Mouse (Mus musculus) midbrain, embryonic 16.5 days (tissue): ENCODE data around the gene Esr2. TPM values are rescaled to one million over a fixed set of nuclear protein-coding genes. Genes with fewer than 3 reads are reported as not detected.

Experiments
- ATAC-seq: fragments of 200-750 bp; cut with Nextera tagmentation; 2 replicates; pipeline ENCODE4 v1.8.0; 2017; ENCODE audit warnings: moderate TSS enrichment
- H3K27ac ChIP-seq: fragments of 300-500 bp; sonication (generic); 2 replicates; pipeline ENCODE4 v1.5.1; 2014; ENCODE audit warnings: mild to moderate bottlenecking, low read length, mixed read lengths
- H3K27me3 ChIP-seq: fragments of 300-500 bp; sonication (generic); 2 replicates; pipeline ENCODE4 v1.6.1; 2014; ENCODE audit warnings: low read depth, low read length, mixed read lengths; ENCODE audit not compliant: control insufficient read depth, insufficient read depth
- H3K36me3 ChIP-seq: fragments of 300-500 bp; sonication (generic); 2 replicates; pipeline ENCODE4 v1.6.1; 2014; ENCODE audit warnings: mild to moderate bottlenecking, low read length, moderate library complexity, mixed read lengths; ENCODE audit not compliant: control insufficient read depth, insufficient read depth
- H3K4me1 ChIP-seq: fragments of 300-500 bp; sonication (generic); 2 replicates; pipeline ENCODE4 v1.6.1; 2014; ENCODE audit warnings: mild to moderate bottlenecking, low read length, mixed read lengths; ENCODE audit not compliant: control insufficient read depth, insufficient read depth
- H3K4me2 ChIP-seq: fragments of 300-500 bp; sonication (generic); 2 replicates; pipeline ENCODE4 v1.6.1; 2014; ENCODE audit warnings: mild to moderate bottlenecking, low read length, mixed read lengths
- H3K4me3 ChIP-seq: fragments of 300-500 bp; sonication (generic); 2 replicates; pipeline ENCODE4 v1.5.1; 2014; ENCODE audit warnings: low read depth, mild to moderate bottlenecking, low read length, moderate library complexity, mixed read lengths
- H3K9ac ChIP-seq: fragments of 300-500 bp; sonication (generic); 2 replicates; pipeline ENCODE4 v1.6.1; 2014; ENCODE audit warnings: low read depth, low read length, mixed read lengths
- H3K9me3 ChIP-seq: fragments of 300-500 bp; sonication (generic); replicated peaks from 2 replicates; pipeline ENCODE4 v1.6.1; 2014; ENCODE audit warnings: mild to moderate bottlenecking, low read length, mixed read lengths; ENCODE audit not compliant: control insufficient read depth, poor library complexity, severe bottlenecking
- WGBS: fragments of 180-500 bp; shearing (Covaris S2); extraction: QIAGEN DNeasy Blood & Tissue Kit; methylation state at CpG from one replicate; pipeline ENCODE4 v1.1.7; 2014; 5-methylcytosine and 5-hydroxymethylcytosine counted together
- polyA plus RNA-seq: library from polyadenylated mRNA; unstranded; fragments of >200 nt; fragmentation: Nextera tagmentation; extraction: Ambion mirVana; gene quantifications from 2 replicates; pipeline ENCODE4 v1.2.1, GENCODE M21; 2015

Esr2 gene
- polyA plus RNA-seq, 1 experiment from 2014 or later, result 0.44 TPM

- Histone ChIP-seq H3K9ac (peak overlapping the region; percentile 53), H3K4me2 (peak overlapping the region; percentile 86), H3K9me3 (no peaks in the 10 kb centered on the region), H3K27me3 (no peaks in the 10 kb centered on the region), H3K27ac (no peak overlapping the region), H3K4me3 (peak overlapping the region; percentile 36), H3K36me3 (no peaks in the 10 kb centered on the region), H3K4me1 (peaks cover 7% of the 10 kb centered on the region)
- peak; percentile 85 for ATAC-seq
- under 1% methylated on average over 22 of the region's 22 CpGs for WGBS
Measured at GRCm38 (mm10) chr12:76195912-76196708, 19.1 kb upstream of the Esr2 start.

GRCm38 (mm10) chr12:76194526-76194925 is 17.5 kb upstream of the Esr2 start:
- WGBS, result 75% methylated on average over 3 of the region's 3 CpGs
- Histone ChIP-seq H3K9me3 (no peaks in the 10 kb centered on the region), H3K4me1 (peaks cover 7% of the 10 kb centered on the region), H3K4me3 (no peak overlapping the region), H3K4me2 (no peak overlapping the region), H3K9ac (no peak overlapping the region), H3K27me3 (no peaks in the 10 kb centered on the region), H3K36me3 (no peaks in the 10 kb centered on the region), H3K27ac (no peak overlapping the region)
- no peak for ATAC-seq

- no peaks in the 10 kb centered on the region for H3K36me3 ChIP-seq
- no peaks in the 10 kb centered on the region for H3K27me3 ChIP-seq
- H3K9ac ChIP-seq, result no peak overlapping the region
- H3K9me3 ChIP-seq, result no peaks in the 10 kb centered on the region
- peak; percentile 45; the same call in 1 of the 2 replicates for ATAC-seq
- H3K4me3 ChIP-seq, result no peak overlapping the region
- peaks cover 2% of the 10 kb centered on the region; the same call in 1 of the 2 replicates for H3K4me1 ChIP-seq
- 48% methylated on average over 11 of the region's 11 CpGs for WGBS
- no peak overlapping the region for H3K4me2 ChIP-seq
- no peak overlapping the region for H3K27ac ChIP-seq
Measured at GRCm38 (mm10) chr12:76190940-76191339, 13.9 kb upstream of the Esr2 start.

GRCm38 (mm10) chr12:76187849-76188248 is 10.8 kb upstream of the Esr2 start:
- Histone ChIP-seq H3K36me3 (no peaks in the 10 kb centered on the region), H3K4me2 (no peak overlapping the region), H3K9me3 (no peaks in the 10 kb centered on the region), H3K27me3 (no peaks in the 10 kb centered on the region), H3K4me1 (no peaks in the 10 kb centered on the region), H3K27ac (no peak overlapping the region), H3K4me3 (no peak overlapping the region), H3K9ac (no peak overlapping the region)
- 37% methylated on average over 8 of the region's 8 CpGs for WGBS
- no peak; the same call in 1 of the 2 replicates for ATAC-seq

- no peak for ATAC-seq
- H3K9ac ChIP-seq, result no peak overlapping the region
- no peaks in the 10 kb centered on the region for H3K36me3 ChIP-seq
- no peaks in the 10 kb centered on the region for H3K9me3 ChIP-seq
- H3K4me2 ChIP-seq, result no peak overlapping the region
- H3K4me1 ChIP-seq, result no peaks in the 10 kb centered on the region
- H3K27ac ChIP-seq, result no peak overlapping the region
- WGBS, result 98% methylated on average over 1 of the region's 1 CpGs
- H3K4me3 ChIP-seq, result no peak overlapping the region
- no peaks in the 10 kb centered on the region for H3K27me3 ChIP-seq
Measured at GRCm38 (mm10) chr12:76186473-76186872, 9.4 kb upstream of the Esr2 start.

- Histone ChIP-seq H3K4me3 (no peak overlapping the region), H3K4me1 (no peaks in the 10 kb centered on the region), H3K9ac (no peak overlapping the region), H3K4me2 (no peak overlapping the region), H3K27me3 (no peaks in the 10 kb centered on the region), H3K36me3 (no peaks in the 10 kb centered on the region), H3K27ac (no peak overlapping the region), H3K9me3 (no peaks in the 10 kb centered on the region)
- ATAC-seq, result no peak
- WGBS, result 79% methylated on average over 10 of the region's 10 CpGs
Measured at GRCm38 (mm10) chr12:76185167-76185816, 8.2 kb upstream of the Esr2 start.

- no peak overlapping the region for H3K4me3 ChIP-seq
- 87% methylated on average over 6 of the region's 6 CpGs for WGBS
- H3K4me1 ChIP-seq, result no peaks in the 10 kb centered on the region
- no peak overlapping the region for H3K4me2 ChIP-seq
- H3K9me3 ChIP-seq, result no peaks in the 10 kb centered on the region
- ATAC-seq, result no peak
- no peaks in the 10 kb centered on the region for H3K36me3 ChIP-seq
- no peaks in the 10 kb centered on the region for H3K27me3 ChIP-seq
- no peak overlapping the region for H3K27ac ChIP-seq
- H3K9ac ChIP-seq, result no peak overlapping the region
Measured at GRCm38 (mm10) chr12:76184271-76184670, 7.2 kb upstream of the Esr2 start.

- no peak overlapping the region for H3K9ac ChIP-seq
- H3K4me3 ChIP-seq, result no peak overlapping the region
- no peak overlapping the region for H3K27ac ChIP-seq
- H3K9me3 ChIP-seq, result no peaks in the 10 kb centered on the region
- H3K36me3 ChIP-seq, result no peaks in the 10 kb centered on the region
- H3K27me3 ChIP-seq, result no peaks in the 10 kb centered on the region
- WGBS, result 91% methylated on average over 6 of the region's 6 CpGs
- H3K4me2 ChIP-seq, result no peak overlapping the region
- H3K4me1 ChIP-seq, result no peaks in the 10 kb centered on the region
- no peak for ATAC-seq
Measured at GRCm38 (mm10) chr12:76182831-76183230, 5.8 kb upstream of the Esr2 start.

GRCm38 (mm10) chr12:76181471-76181870 is 4.4 kb upstream of the Esr2 start:
- Histone ChIP-seq H3K9me3 (no peaks in the 10 kb centered on the region), H3K9ac (no peak overlapping the region), H3K36me3 (no peaks in the 10 kb centered on the region), H3K27me3 (no peaks in the 10 kb centered on the region), H3K4me1 (no peaks in the 10 kb centered on the region; the same call in 1 of the 2 replicates), H3K4me2 (no peak overlapping the region), H3K4me3 (no peak overlapping the region), H3K27ac (no peak overlapping the region)
- ATAC-seq, result no peak
- 72% methylated on average over 8 of the region's 8 CpGs for WGBS
